Mouse (Mus musculus): Measurements from ENCODE around the gene Tbc1d20. TPM values are rescaled to one million over a fixed set of nuclear protein-coding genes. Genes with fewer than 3 reads are reported as not detected.
"Not testable (repeated sequence)": the region's sequence is repeated elsewhere in the genome, so short reads cannot be mapped to it uniquely, and the experiment has no call there.

The Tbc1d20 gene
- polyA plus RNA-seq, 1 experiment from 2014 or later = 18.4 TPM

DNA sequence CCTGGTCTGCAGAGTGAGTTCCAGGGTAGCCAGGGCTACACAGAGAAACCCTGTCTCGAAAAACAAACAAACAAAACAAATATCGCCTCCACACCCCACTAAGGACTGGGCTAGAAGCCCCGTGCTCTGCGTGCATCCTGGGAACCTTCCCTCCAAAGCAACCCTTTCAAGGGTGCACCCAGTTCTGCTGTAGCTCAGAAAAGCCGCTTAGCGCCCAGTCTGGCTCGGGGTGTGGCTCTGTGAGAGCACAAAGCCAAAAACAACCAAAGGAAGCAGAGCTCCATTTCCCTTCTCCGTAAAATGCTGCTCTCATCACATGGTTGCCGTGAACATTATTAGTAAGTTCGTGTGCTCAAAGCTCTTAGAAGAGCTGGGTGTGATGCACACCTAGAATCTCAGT, 50.7 kb downstream of the Tbc1d20 start:
- H3K27ac ChIP-seq (ENCODE audit: low read depth, low read length) = no peak overlapping the region
- peak overlapping the region; percentile 44 for H3K4me3 ChIP-seq (ENCODE audit: low read depth, low read length)
- ATAC-seq = 0 out of 2 replicates have a peak, but pooled peaks have one; percentile 8
- no peaks in the 10 kb centered on the region for H3K36me3 ChIP-seq (ENCODE audit: control insufficient read depth, insufficient read depth, low read length)
- no peaks in the 10 kb centered on the region for H3K9me3 ChIP-seq (replicated peaks; ENCODE audit: control insufficient read depth, low read length)
- peaks cover 8% of the 10 kb centered on the region for H3K4me1 ChIP-seq (ENCODE audit: control insufficient read depth, insufficient read depth, low read length)
- peak overlapping the region; percentile 65 for H3K9ac ChIP-seq (ENCODE audit: low read length)
- H3K27me3 ChIP-seq (replicated peaks; ENCODE audit: control insufficient read depth, insufficient read depth, low read length) = no peaks in the 10 kb centered on the region
- 13% methylated on average over 10 of the region's 10 CpGs for WGBS
- peak overlapping the region; percentile 83 for H3K4me2 ChIP-seq (ENCODE audit: low read length)
- DNase-seq (ENCODE audit: low spot score) = no peak

GRCm38 (mm10) chr2:152344909-152345308, 51.3 kb downstream of the Tbc1d20 start:
- H3K27ac ChIP-seq (ENCODE audit: low read depth, low read length) = no peak overlapping the region
- peaks cover 8% of the 10 kb centered on the region for H3K4me1 ChIP-seq (ENCODE audit: control insufficient read depth, insufficient read depth, low read length)
- 66% methylated on average over 5 of the region's 5 CpGs for WGBS
- no peak overlapping the region for H3K4me3 ChIP-seq (ENCODE audit: low read depth, low read length)
- H3K27me3 ChIP-seq (replicated peaks; ENCODE audit: control insufficient read depth, insufficient read depth, low read length) = no peaks in the 10 kb centered on the region
- H3K9me3 ChIP-seq (replicated peaks; ENCODE audit: control insufficient read depth, low read length) = no peaks in the 10 kb centered on the region
- no peaks in the 10 kb centered on the region for H3K36me3 ChIP-seq (ENCODE audit: control insufficient read depth, insufficient read depth, low read length)
- ATAC-seq = no peak
- no peak for DNase-seq (ENCODE audit: low spot score)
- H3K4me2 ChIP-seq (ENCODE audit: low read length) = no peak overlapping the region
- H3K9ac ChIP-seq (ENCODE audit: low read length) = no peak overlapping the region

DNA sequence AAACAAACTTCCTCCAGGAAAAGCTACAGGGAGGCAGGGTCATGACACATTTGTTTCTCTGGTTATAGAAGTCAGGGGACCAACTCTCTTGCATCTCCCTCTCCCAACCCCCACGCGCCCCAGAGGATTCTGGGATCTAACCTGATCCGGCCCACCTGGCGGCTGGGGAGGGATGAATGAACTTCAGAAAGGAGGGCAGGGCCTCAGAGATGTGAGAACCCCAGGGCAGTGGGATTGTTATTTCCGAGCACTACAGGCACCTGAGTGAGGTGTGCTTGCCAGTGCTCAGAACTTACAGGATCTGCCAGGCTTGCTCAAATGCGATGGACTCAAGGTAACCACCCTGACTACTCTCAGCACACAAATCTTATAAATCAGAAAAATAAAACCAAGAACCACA, 51.8 kb downstream of the Tbc1d20 start:
- H3K4me1 ChIP-seq (ENCODE audit: control insufficient read depth, insufficient read depth, low read length) = peaks cover 8% of the 10 kb centered on the region
- H3K9me3 ChIP-seq (replicated peaks; ENCODE audit: control insufficient read depth, low read length) = no peaks in the 10 kb centered on the region
- no peak for ATAC-seq
- no peak overlapping the region for H3K4me2 ChIP-seq (ENCODE audit: low read length)
- H3K9ac ChIP-seq (ENCODE audit: low read length) = no peak overlapping the region
- H3K27me3 ChIP-seq (replicated peaks; ENCODE audit: control insufficient read depth, insufficient read depth, low read length) = no peaks in the 10 kb centered on the region
- no peak for DNase-seq (ENCODE audit: low spot score)
- H3K36me3 ChIP-seq (ENCODE audit: control insufficient read depth, insufficient read depth, low read length) = no peaks in the 10 kb centered on the region
- no peak overlapping the region for H3K27ac ChIP-seq (ENCODE audit: low read depth, low read length)
- WGBS = 64% methylated on average over 6 of the region's 6 CpGs
- no peak overlapping the region for H3K4me3 ChIP-seq (ENCODE audit: low read depth, low read length)

DNA sequence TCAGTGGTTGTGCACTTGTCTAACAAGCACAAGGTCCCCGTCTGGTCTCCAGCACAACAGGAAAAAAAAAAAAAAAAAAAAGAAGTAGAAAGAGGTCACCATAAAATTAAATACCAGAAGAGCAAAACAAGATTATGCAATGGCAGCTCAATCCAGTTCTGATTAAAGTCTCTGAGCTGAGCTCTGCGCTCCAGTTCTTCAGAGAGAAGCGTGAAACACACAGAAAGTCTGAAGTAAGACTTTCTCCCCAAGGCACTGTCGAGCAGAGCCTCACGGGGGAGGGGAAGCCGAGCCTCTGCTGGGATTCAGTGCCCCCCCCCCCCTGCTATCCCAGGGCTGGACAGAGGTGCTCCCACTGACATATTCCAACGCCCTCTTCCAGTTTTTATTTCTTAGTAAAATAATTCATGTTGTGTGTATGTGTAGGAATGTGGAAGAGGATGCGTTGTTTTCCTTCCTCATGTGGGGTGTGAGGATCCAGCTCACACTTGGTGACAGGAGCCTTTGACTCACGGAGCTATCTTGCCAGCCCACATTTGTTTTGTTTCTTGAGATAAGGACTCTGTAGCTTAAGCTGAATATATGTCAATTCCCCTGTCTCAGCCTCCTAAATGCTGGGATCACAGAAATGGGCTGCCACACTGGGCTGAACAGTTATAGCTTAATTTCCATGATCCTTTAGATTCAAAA, 53.3 kb downstream of the Tbc1d20 start:
- Histone ChIP-seq H3K36me3 (ENCODE audit: control insufficient read depth, insufficient read depth, low read length) (no peaks in the 10 kb centered on the region), H3K27me3 (replicated peaks; ENCODE audit: control insufficient read depth, insufficient read depth, low read length) (no peaks in the 10 kb centered on the region), H3K4me2 (ENCODE audit: low read length) (no peak overlapping the region), H3K27ac (ENCODE audit: low read depth, low read length) (no peak overlapping the region), H3K9me3 (replicated peaks; ENCODE audit: control insufficient read depth, low read length) (no peaks in the 10 kb centered on the region), H3K9ac (ENCODE audit: low read length) (no peak overlapping the region), H3K4me3 (ENCODE audit: low read depth, low read length) (no peak overlapping the region), H3K4me1 (ENCODE audit: control insufficient read depth, insufficient read depth, low read length) (peaks cover 8% of the 10 kb centered on the region)
- 43% methylated on average over 9 of the region's 9 CpGs for WGBS
- ATAC-seq = no peak
- no peak for DNase-seq (ENCODE audit: low spot score)

- no peak for DNase-seq (ENCODE audit: low spot score)
- H3K36me3 ChIP-seq (ENCODE audit: control insufficient read depth, insufficient read depth, low read length) = no peaks in the 10 kb centered on the region
- H3K27ac ChIP-seq (ENCODE audit: low read depth, low read length) = no peak overlapping the region
- H3K4me1 ChIP-seq (ENCODE audit: control insufficient read depth, insufficient read depth, low read length) = peaks cover 8% of the 10 kb centered on the region
- H3K4me3 ChIP-seq (ENCODE audit: low read depth, low read length) = no peak overlapping the region
- no peak overlapping the region for H3K4me2 ChIP-seq (ENCODE audit: low read length)
- no peak for ATAC-seq
- H3K27me3 ChIP-seq (replicated peaks; ENCODE audit: control insufficient read depth, insufficient read depth, low read length) = no peaks in the 10 kb centered on the region
- WGBS = 78% methylated on average over 2 of the region's 2 CpGs
- no peak overlapping the region for H3K9ac ChIP-seq (ENCODE audit: low read length)
- no peaks in the 10 kb centered on the region for H3K9me3 ChIP-seq (replicated peaks; ENCODE audit: control insufficient read depth, low read length)
These were observed 54.1 kb downstream of the Tbc1d20 start for GRCm38 (mm10) chr2:152347722-152348121.

GRCm38 (mm10) chr2:152349205-152349604, 55.6 kb downstream of the Tbc1d20 start:
- Histone ChIP-seq H3K9ac (ENCODE audit: low read length) (no peak overlapping the region), H3K4me1 (ENCODE audit: control insufficient read depth, insufficient read depth, low read length) (peaks cover 4% of the 10 kb centered on the region), H3K9me3 (replicated peaks; ENCODE audit: control insufficient read depth, low read length) (no peaks in the 10 kb centered on the region), H3K4me3 (ENCODE audit: low read depth, low read length) (no peak overlapping the region), H3K27me3 (replicated peaks; ENCODE audit: control insufficient read depth, insufficient read depth, low read length) (no peaks in the 10 kb centered on the region), H3K27ac (ENCODE audit: low read depth, low read length) (no peak overlapping the region), H3K36me3 (ENCODE audit: control insufficient read depth, insufficient read depth, low read length) (no peaks in the 10 kb centered on the region), H3K4me2 (ENCODE audit: low read length) (no peak overlapping the region)
- DNase-seq (ENCODE audit: low spot score) (no peak), ATAC-seq (no peak)
- WGBS = 79% methylated on average over 6 of the region's 6 CpGs

DNA sequence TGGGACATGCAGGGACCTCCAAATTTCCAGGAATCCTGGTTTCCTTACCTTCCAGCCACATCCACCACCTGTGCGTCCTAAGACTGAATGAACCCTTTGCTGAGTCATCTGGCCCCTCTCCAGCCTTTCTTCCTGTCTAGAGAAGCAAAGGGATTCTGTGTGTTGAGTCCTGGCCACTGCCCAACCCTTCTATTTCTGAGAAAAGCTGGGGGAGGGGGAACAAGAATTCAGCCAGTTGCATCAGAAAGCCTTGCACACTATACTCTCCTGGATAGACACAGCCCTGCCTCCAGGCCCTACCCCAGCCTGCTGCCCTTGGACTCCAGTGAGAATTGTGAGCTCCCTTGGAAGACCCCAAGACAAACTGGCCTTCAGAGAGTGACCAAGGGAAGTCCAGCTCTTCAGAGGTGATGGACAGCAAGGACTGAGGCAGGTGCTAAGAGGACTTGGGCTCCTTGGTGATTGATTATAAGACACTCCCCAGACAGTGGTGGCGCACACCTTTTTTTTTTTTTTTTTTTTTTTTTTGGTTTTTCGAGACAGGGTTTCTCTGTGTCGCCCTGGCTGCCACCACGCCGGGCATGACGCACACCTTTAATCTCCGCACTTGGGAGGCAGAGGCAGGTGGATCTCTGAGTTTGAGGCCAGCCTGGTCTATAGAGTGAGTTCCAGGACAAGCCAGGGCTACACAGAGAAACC, 56.4 kb downstream of the Tbc1d20 start:
- Histone ChIP-seq H3K27ac (ENCODE audit: low read depth, low read length) (no peak overlapping the region), H3K36me3 (ENCODE audit: control insufficient read depth, insufficient read depth, low read length) (no peaks in the 10 kb centered on the region), H3K4me3 (ENCODE audit: low read depth, low read length) (no peak overlapping the region), H3K9me3 (replicated peaks; ENCODE audit: control insufficient read depth, low read length) (no peaks in the 10 kb centered on the region), H3K4me2 (ENCODE audit: low read length) (no peak overlapping the region), H3K9ac (ENCODE audit: low read length) (no peak overlapping the region), H3K4me1 (ENCODE audit: control insufficient read depth, insufficient read depth, low read length) (no peaks in the 10 kb centered on the region), H3K27me3 (replicated peaks; ENCODE audit: control insufficient read depth, insufficient read depth, low read length) (no peaks in the 10 kb centered on the region)
- 83% methylated on average over 8 of the region's 8 CpGs for WGBS
- no peak for ATAC-seq
- peak; percentile 45 for DNase-seq (ENCODE audit: low spot score)

DNA sequence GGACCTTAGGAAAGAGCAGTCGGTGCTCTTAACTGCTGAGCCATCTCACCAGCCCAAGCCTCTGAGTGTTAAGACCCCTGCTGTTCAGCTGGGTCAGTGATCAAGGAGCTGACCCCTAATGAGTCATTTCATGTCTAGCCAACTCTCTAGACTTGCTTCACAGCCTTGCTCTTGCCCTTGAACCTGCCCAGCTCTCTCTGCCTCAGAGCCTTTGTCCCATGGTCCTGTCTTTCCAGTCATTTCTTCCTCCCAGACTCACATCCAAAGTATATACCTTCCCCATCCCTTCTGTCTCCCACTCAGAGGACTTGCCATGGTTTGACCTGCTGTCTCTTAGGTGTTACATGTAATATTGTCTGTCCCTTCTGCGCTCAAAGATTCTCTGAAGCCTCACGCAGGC, 63.6 kb downstream of the Tbc1d20 start:
- no peaks in the 10 kb centered on the region for H3K4me1 ChIP-seq (ENCODE audit: control insufficient read depth, insufficient read depth, low read length)
- 89% methylated on average over 3 of the region's 3 CpGs for WGBS
- no peaks in the 10 kb centered on the region for H3K27me3 ChIP-seq (replicated peaks; ENCODE audit: control insufficient read depth, insufficient read depth, low read length)
- no peak for DNase-seq (ENCODE audit: low spot score)
- H3K9ac ChIP-seq (ENCODE audit: low read length) = no peak overlapping the region
- no peak for ATAC-seq
- no peaks in the 10 kb centered on the region for H3K36me3 ChIP-seq (ENCODE audit: control insufficient read depth, insufficient read depth, low read length)
- no peak overlapping the region for H3K4me2 ChIP-seq (ENCODE audit: low read length)
- H3K4me3 ChIP-seq (ENCODE audit: low read depth, low read length) = no peak overlapping the region
- no peaks in the 10 kb centered on the region for H3K9me3 ChIP-seq (replicated peaks; ENCODE audit: control insufficient read depth, low read length)
- H3K27ac ChIP-seq (ENCODE audit: low read depth, low read length) = no peak overlapping the region

DNA sequence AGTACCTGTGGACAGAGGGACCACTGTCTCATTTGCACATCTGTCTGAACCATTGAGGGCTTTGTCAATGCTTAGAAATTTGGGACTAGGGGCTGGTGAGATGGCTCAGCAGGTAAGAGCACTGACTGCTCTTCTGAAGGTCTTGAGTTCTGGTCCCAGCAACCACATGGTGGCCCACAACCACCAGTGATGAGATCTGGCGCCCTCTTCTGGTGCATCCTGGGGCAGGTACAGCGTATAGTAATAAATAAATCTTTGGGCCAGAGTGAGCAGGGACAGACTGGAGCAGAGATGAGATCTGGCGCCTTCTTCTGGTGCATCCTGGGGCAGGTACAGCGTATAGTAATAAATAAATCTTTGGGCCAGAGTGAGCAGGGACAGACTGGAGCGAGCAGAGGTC, 65.3 kb downstream of the Tbc1d20 start:
- DNase-seq (ENCODE audit: low spot score); H3K9me3 ChIP-seq (replicated peaks; ENCODE audit: control insufficient read depth, low read length); H3K4me2 ChIP-seq (ENCODE audit: low read length); H3K4me3 ChIP-seq (ENCODE audit: low read depth, low read length); H3K27me3 ChIP-seq (replicated peaks; ENCODE audit: control insufficient read depth, insufficient read depth, low read length); ATAC-seq; H3K9ac ChIP-seq (ENCODE audit: low read length); H3K27ac ChIP-seq (ENCODE audit: low read depth, low read length); H3K36me3 ChIP-seq (ENCODE audit: control insufficient read depth, insufficient read depth, low read length); H3K4me1 ChIP-seq (ENCODE audit: control insufficient read depth, insufficient read depth, low read length): not testable (repeated sequence)
- WGBS = 77% methylated on average over 5 of the region's 5 CpGs

Measured in forebrain, embryonic 14.5 days (tissue).